Mouse (Mus musculus) C2C12 (cell line): ENCODE measurements around the gene Slc44a2. TPM values are rescaled to one million over a fixed set of nuclear protein-coding genes. Genes with fewer than 3 reads are reported as not detected.
"Not testable (repeated sequence)": the region's sequence is repeated elsewhere in the genome, so short reads cannot be mapped to it uniquely, and the experiment has no call there.

ENCODE experiments used
- H3K27me3 ChIP-seq: one replicate; pipeline ENCODE4 v1.6.1; 2011; ENCODE audit not compliant: control insufficient read depth, insufficient read depth, insufficient read length
- H3K36me3 ChIP-seq: one replicate; pipeline ENCODE4 v1.6.1; 2011; ENCODE audit not compliant: control insufficient read depth, insufficient read depth
- H3K4me3 ChIP-seq: one replicate; pipeline ENCODE4 v1.5.1; 2011; ENCODE audit warnings: mild to moderate bottlenecking, control low read depth; ENCODE audit not compliant: poor library complexity, insufficient read depth, severe bottlenecking
- H3K79me2 ChIP-seq: one replicate; pipeline ENCODE4 v1.6.1; 2011; ENCODE audit not compliant: control insufficient read depth, insufficient read depth
- H3K79me3 ChIP-seq: one replicate; pipeline ENCODE4 v1.6.1; 2011; ENCODE audit warnings: low read depth, control low read depth
- H3ac ChIP-seq: one replicate; pipeline ENCODE3; 2011; ENCODE audit warnings: low read depth; ENCODE audit not compliant: control insufficient read depth, insufficient read length
- CEBPB ChIP-seq: IDR thresholded peaks from one replicate; pipeline ENCODE4 v1.6.1; 2011; ENCODE audit warnings: low read depth, mild to moderate bottlenecking, control low read depth, moderate library complexity
- CTCF ChIP-seq: IDR thresholded peaks from one replicate; pipeline ENCODE4 v1.5.1; 2011; ENCODE audit not compliant: control insufficient read depth, insufficient read depth, insufficient read length
- FOSL1 ChIP-seq: IDR thresholded peaks from one replicate; pipeline ENCODE4 v1.8.0; 2011; ENCODE audit warnings: mild to moderate bottlenecking, low read length; ENCODE audit not compliant: poor library complexity, insufficient read depth, severe bottlenecking
- MAX ChIP-seq: IDR thresholded peaks from one replicate; pipeline ENCODE4 v1.6.1; 2011; ENCODE audit warnings: mild to moderate bottlenecking, control low read depth
- MYOD1 ChIP-seq: IDR thresholded peaks from one replicate; pipeline ENCODE4 v1.6.1; 2011; ENCODE audit warnings: low read depth; ENCODE audit not compliant: control insufficient read depth, insufficient read length
- MYOG ChIP-seq: IDR thresholded peaks from one replicate; pipeline ENCODE4 v1.6.1; 2011; ENCODE audit not compliant: control insufficient read depth, insufficient read length; ENCODE audit errors: extremely low read depth
- USF1 ChIP-seq: IDR thresholded peaks from one replicate; pipeline ENCODE4 v1.6.1; 2011; ENCODE audit warnings: low read depth, mild to moderate bottlenecking, control low read depth, moderate library complexity
- polyA plus RNA-seq: library from polyadenylated mRNA; unstranded; fragments of >200 nt; fragmentation: generic; extraction: Trizol; gene quantifications from one replicate; pipeline ENCODE4 v1.2.1, GENCODE M21; 2012; ENCODE audit warnings: missing spikeins

Gene Slc44a2
- polyA plus RNA-seq, 1 experiment = 221 TPM

GRCm38 (mm10) chr9:21318792-21319191 lies 1.7 kb upstream of the Slc44a2 start:
- peaks cover 29% of the 10 kb centered on the region for H3K79me3 ChIP-seq
- no peak overlapping the region for H3ac ChIP-seq
- H3K36me3 ChIP-seq = no peaks in the 10 kb centered on the region
- no peak overlapping the region for H3K4me3 ChIP-seq
- no peak for TF ChIP-seq USF1
- TF ChIP-seq MAX = no peak
- no peak for TF ChIP-seq MYOG
- TF ChIP-seq CEBPB = no peak
- TF ChIP-seq CTCF = no peak
- no peak for TF ChIP-seq FOSL1
- no peak for TF ChIP-seq MYOD1
- peaks cover 31% of the 10 kb centered on the region for H3K79me2 ChIP-seq
- H3K27me3 ChIP-seq = no peaks in the 10 kb centered on the region

DNA sequence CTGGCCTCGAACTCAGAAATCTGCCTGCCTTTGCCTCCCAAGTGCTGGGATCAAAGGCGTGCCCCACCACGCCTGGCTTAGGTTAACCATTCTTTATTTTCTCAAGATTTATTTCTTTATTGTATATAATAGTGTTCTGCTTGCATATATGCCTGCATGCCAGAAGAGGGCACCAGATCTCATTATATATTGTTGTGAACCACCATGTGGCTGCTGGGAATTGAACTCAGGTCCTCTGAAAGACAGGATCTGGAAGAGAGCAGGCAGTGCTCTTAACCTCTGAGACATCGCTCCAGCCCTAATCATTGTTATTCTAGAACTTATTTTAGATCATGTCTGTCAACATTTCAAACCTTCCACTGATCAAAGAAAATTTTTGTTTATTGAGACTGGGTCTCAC lies 995 bp upstream of the Slc44a2 start:
- H3ac ChIP-seq = no peak overlapping the region

DNA sequence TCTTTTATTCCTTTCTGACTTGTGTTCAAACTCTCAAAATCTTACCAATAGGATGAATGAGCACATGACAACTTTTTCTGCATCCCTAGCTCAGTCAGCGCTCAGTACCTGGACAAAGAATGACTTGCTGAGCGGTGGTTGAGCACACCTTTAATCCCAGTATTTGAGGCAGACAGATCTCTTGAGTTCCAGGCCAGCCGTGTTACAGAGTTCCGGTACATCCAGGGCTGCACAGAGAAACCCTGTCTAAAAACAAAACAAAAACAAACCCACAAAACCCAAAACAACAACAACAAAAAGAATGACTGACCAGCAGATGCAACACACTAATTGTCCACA lies 249 bp upstream of the Slc44a2 start:
- no peaks in the 10 kb centered on the region for H3K27me3 ChIP-seq
- peaks cover 45% of the 10 kb centered on the region for H3K79me2 ChIP-seq
- H3K4me3 ChIP-seq = peak overlapping the region; percentile 55
- H3ac ChIP-seq = no peak overlapping the region
- peaks cover 40% of the 10 kb centered on the region for H3K79me3 ChIP-seq
- H3K36me3 ChIP-seq = no peaks in the 10 kb centered on the region
- TF ChIP-seq USF1 = no peak
- no peak for TF ChIP-seq MAX
- no peak for TF ChIP-seq CEBPB
- TF ChIP-seq CTCF = no peak
- TF ChIP-seq MYOG = no peak
- no peak for TF ChIP-seq FOSL1
- TF ChIP-seq MYOD1 = no peak

More for the DNA sequence above, 995 bp upstream of the Slc44a2 start:
- Histone ChIP-seq H3K27me3 (no peaks in the 10 kb centered on the region), H3K79me3 (peaks cover 33% of the 10 kb centered on the region), H3K4me3 (no peak overlapping the region), H3K36me3 (no peaks in the 10 kb centered on the region), H3K79me2 (peaks cover 38% of the 10 kb centered on the region)
- TF ChIP-seq MYOD1 (no peak), MYOG (no peak), CEBPB (no peak), CTCF (no peak), MAX (no peak), USF1 (no peak), FOSL1 (no peak)

GRCm38 (mm10) chr9:21321513-21321835 lies 976 bp downstream of the Slc44a2 start:
- peak overlapping the region; percentile 70 for H3ac ChIP-seq
- peaks cover 57% of the 10 kb centered on the region for H3K79me2 ChIP-seq
- peak overlapping the region; percentile 55 for H3K4me3 ChIP-seq
- no peaks in the 10 kb centered on the region for H3K36me3 ChIP-seq
- TF ChIP-seq MAX (no peak), FOSL1 (no peak), USF1 (no peak)
- peaks cover 47% of the 10 kb centered on the region for H3K79me3 ChIP-seq
- H3K27me3 ChIP-seq = no peaks in the 10 kb centered on the region

GRCm38 (mm10) chr9:21322211-21322916 lies 1.9 kb downstream of the Slc44a2 start:
- Histone ChIP-seq H3K36me3 (no peaks in the 10 kb centered on the region), H3ac (no peak overlapping the region), H3K4me3 (no peak overlapping the region), H3K79me3 (peaks cover 48% of the 10 kb centered on the region), H3K27me3 (no peaks in the 10 kb centered on the region), H3K79me2 (peaks cover 66% of the 10 kb centered on the region)
- TF ChIP-seq FOSL1 (no peak), MAX (no peak), CTCF (no peak), MYOD1 (no peak), MYOG (no peak), CEBPB (no peak), USF1 (no peak)

DNA sequence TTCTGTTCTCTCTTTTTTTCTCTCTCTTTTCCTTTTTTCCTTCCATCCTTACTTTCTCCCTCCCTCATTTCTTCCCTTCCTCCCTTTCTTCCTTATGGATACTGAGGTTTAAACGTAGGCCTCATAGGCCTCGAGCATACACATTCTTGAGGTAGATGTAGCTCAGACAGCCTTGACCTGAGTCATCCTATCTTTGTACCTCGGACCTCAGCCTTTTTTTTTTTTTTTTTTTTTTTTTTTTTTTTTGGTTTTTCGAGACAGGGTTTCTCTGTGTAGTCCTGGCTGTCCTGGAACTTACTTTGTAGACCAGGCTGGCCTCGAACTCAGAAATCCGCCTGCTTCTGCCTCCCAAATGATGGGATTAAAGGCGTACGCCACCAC lies 2.4 kb downstream of the Slc44a2 start:
- not testable (repeated sequence) for H3K27me3 ChIP-seq, H3K4me3 ChIP-seq, H3ac ChIP-seq, H3K36me3 ChIP-seq
- Histone ChIP-seq H3K79me3 (peaks cover 52% of the 10 kb centered on the region), H3K79me2 (peaks cover 72% of the 10 kb centered on the region)
